Mouse (Mus musculus) hindbrain, embryonic 15.5 days (tissue): ENCODE results near the gene Cldn14. TPM values are rescaled to one million over a fixed set of nuclear protein-coding genes. Genes with fewer than 3 reads are reported as not detected.

Experiments
- ATAC-seq: fragments of 200-750 bp; cut with Nextera tagmentation; 2 replicates; pipeline ENCODE4 v1.8.0; 2017; ENCODE audit warnings: low read depth, moderate number of reproducible peaks, moderate TSS enrichment; ENCODE audit not compliant: low FRiP score
- H3K27ac ChIP-seq: fragments of 300-500 bp; sonication (generic); replicated peaks from 2 replicates; pipeline ENCODE4 v1.5.1; 2015; ENCODE audit warnings: mild to moderate bottlenecking, inconsistent platforms
- H3K27me3 ChIP-seq: fragments of 300-500 bp; sonication (generic); 2 replicates; pipeline ENCODE4 v1.6.1; 2015; ENCODE audit warnings: control low read depth, inconsistent platforms
- H3K36me3 ChIP-seq: fragments of 300-500 bp; sonication (generic); 2 replicates; pipeline ENCODE4 v1.6.1; 2015; ENCODE audit warnings: control low read depth, inconsistent platforms
- H3K4me1 ChIP-seq: fragments of 300-500 bp; sonication (generic); replicated peaks from 2 replicates; pipeline ENCODE4 v1.6.1; 2015; ENCODE audit warnings: control low read depth, inconsistent platforms
- H3K4me2 ChIP-seq: fragments of 300-500 bp; sonication (generic); 2 replicates; pipeline ENCODE4 v1.6.1; 2015; ENCODE audit warnings: moderate library complexity, mild to moderate bottlenecking, inconsistent platforms
- H3K4me3 ChIP-seq: fragments of 300-500 bp; sonication (generic); 2 replicates; pipeline ENCODE4 v1.5.1; 2015; ENCODE audit warnings: mild to moderate bottlenecking, inconsistent platforms
- H3K9ac ChIP-seq: fragments of 300-500 bp; sonication (generic); 2 replicates; pipeline ENCODE4 v1.6.1; 2015; ENCODE audit warnings: inconsistent platforms
- H3K9me3 ChIP-seq: fragments of 300-500 bp; sonication (generic); 2 replicates; pipeline ENCODE4 v1.6.1; 2016; ENCODE audit warnings: control low read depth, inconsistent platforms
- WGBS: fragments of 180-500 bp; shearing (Covaris S2); methylation state at CpG from one replicate; pipeline ENCODE4 v1.1.7; 2015; 5-methylcytosine and 5-hydroxymethylcytosine counted together
- polyA plus RNA-seq: library from polyadenylated mRNA; unstranded; fragments of >200 nt; fragmentation: Nextera tagmentation; extraction: Ambion mirVana; gene quantifications from 2 replicates; pipeline ENCODE4 v1.2.1, GENCODE M21; 2015

The Cldn14 gene
- polyA plus RNA-seq, 1 experiment from 2014 or later: not detected

DNA sequence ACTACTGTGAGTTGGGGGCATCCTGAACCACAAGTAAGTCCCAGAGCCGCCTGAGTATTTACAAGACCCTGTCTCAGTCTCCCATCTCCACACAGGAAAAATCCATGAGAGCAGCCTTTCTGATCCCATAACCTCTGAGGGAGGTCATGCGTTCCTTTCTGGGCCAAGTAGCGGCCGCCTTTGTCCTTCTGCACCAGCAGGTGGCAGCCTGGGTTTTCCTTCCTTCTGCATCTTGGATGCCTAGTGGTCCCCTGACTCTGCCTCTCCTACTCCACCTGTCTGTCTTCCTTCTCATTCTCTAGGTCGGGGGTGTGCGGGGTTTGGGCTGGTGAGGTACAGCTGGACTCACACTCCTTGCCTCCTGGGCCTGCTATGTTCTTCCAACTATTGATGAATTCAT, 105.6 kb downstream of the Cldn14 start:
- no peak overlapping the region for H3K9ac ChIP-seq
- no peak for ATAC-seq
- H3K27ac ChIP-seq: no peak overlapping the region
- H3K4me3 ChIP-seq: no peak overlapping the region
- H3K36me3 ChIP-seq: 0 out of 2 replicates have a peak, but pooled peaks cover 5% of the 10 kb centered on the region
- no peak overlapping the region for H3K4me2 ChIP-seq
- H3K27me3 ChIP-seq: no peaks in the 10 kb centered on the region
- H3K4me1 ChIP-seq: no peaks in the 10 kb centered on the region
- H3K9me3 ChIP-seq: no peaks in the 10 kb centered on the region
- 89% methylated on average over 6 of the region's 6 CpGs for WGBS

- 96% methylated on average over 5 of the region's 5 CpGs for WGBS
- no peak for ATAC-seq
- Histone ChIP-seq H3K4me2 (no peak overlapping the region), H3K4me1 (no peaks in the 10 kb centered on the region), H3K9ac (no peak overlapping the region), H3K4me3 (no peak overlapping the region), H3K27me3 (no peaks in the 10 kb centered on the region), H3K27ac (no peak overlapping the region), H3K36me3 (peaks cover 2% of the 10 kb centered on the region; the same call in 1 of the 2 replicates), H3K9me3 (no peaks in the 10 kb centered on the region)
Measured at GRCm38 (mm10) chr16:93893285-93893684, 115.4 kb downstream of the Cldn14 start.

DNA sequence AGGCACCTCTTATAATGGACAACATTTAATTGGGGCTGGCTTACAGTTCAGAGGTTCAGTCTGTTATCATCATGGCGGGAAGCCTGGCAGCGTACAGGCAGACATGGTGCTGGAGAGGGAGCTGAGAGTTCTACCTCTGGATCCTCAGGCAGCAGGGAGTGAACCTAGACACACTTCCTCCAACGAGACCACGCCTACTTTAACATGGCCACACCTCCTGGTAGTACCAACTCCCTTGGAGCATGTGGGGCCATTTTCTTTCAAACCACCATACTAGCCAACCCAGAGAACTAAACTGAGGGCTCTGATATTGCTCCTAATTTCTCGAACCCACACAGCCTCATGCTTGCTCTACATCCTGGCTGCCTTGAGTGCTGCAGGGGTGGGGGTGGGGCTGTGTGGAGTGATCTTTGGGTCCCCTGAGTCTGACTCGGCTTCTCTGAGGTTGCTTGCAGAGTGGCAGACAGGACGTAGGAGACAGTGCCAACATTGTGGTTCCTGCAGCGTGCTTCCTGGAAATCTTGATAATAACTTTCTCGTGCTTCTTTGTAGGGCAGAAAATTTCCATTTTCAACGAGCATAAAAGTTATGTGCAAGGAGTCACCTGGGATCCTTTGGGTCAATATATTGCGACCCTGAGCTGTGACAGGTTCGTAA, 117.6 kb downstream of the Cldn14 start:
- no peak for ATAC-seq
- 91% methylated on average over 12 of the region's 12 CpGs for WGBS
- H3K9me3 ChIP-seq: no peaks in the 10 kb centered on the region
- H3K36me3 ChIP-seq: peaks cover 2% of the 10 kb centered on the region; the same call in 1 of the 2 replicates
- H3K27ac ChIP-seq: no peak overlapping the region
- H3K9ac ChIP-seq: no peak overlapping the region
- H3K4me1 ChIP-seq: no peaks in the 10 kb centered on the region
- H3K27me3 ChIP-seq: no peaks in the 10 kb centered on the region
- H3K4me2 ChIP-seq: no peak overlapping the region
- H3K4me3 ChIP-seq: no peak overlapping the region

DNA sequence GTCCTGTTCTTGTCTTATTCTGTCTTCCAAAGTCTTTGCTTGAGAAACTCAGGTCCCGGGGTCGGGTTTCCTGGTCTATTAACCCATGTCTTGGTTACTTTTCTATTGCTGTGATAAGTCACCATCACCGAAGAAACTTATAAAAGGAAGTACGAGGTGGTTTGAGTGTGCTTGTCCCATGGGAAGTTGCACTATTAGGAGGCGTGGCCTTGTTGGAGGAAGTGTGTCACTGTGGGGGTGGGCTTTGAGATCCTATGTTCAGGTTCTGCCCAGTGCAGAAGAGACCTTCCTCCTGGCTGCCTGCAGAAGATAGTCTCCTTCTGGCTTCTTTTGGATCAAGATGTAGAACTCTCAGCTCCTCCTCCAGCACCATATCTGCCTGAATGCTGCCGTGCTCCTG, 120.2 kb downstream of the Cldn14 start:
- no peak overlapping the region for H3K27ac ChIP-seq
- no peak for ATAC-seq
- peaks cover 2% of the 10 kb centered on the region; the same call in 1 of the 2 replicates for H3K36me3 ChIP-seq
- H3K4me3 ChIP-seq: no peak overlapping the region
- H3K4me1 ChIP-seq: peaks cover 12% of the 10 kb centered on the region
- no peak overlapping the region for H3K4me2 ChIP-seq
- H3K27me3 ChIP-seq: no peaks in the 10 kb centered on the region
- H3K9ac ChIP-seq: no peak overlapping the region
- H3K9me3 ChIP-seq: no peaks in the 10 kb centered on the region
- WGBS: 92% methylated on average over 6 of the region's 6 CpGs

GRCm38 (mm10) chr16:93884722-93885113, 123.9 kb downstream of the Cldn14 start:
- Histone ChIP-seq H3K9ac (peak overlapping the region; percentile 50; the same call in 1 of the 2 replicates), H3K4me1 (peaks cover 16% of the 10 kb centered on the region), H3K27me3 (no peaks in the 10 kb centered on the region), H3K9me3 (no peaks in the 10 kb centered on the region), H3K27ac (no peak overlapping the region), H3K36me3 (peaks cover 2% of the 10 kb centered on the region; the same call in 1 of the 2 replicates), H3K4me2 (peak overlapping the region; percentile 93), H3K4me3 (peak overlapping the region; percentile 68)
- 48% methylated on average over 5 of the region's 5 CpGs for WGBS
- ATAC-seq: no peak

GRCm38 (mm10) chr16:93884086-93884721, 124.4 kb downstream of the Cldn14 start:
- Histone ChIP-seq H3K9ac (peak overlapping the region; percentile 50), H3K27ac (no peak overlapping the region), H3K4me2 (peak overlapping the region; percentile 93), H3K36me3 (no peaks in the 10 kb centered on the region), H3K4me1 (peaks cover 16% of the 10 kb centered on the region), H3K9me3 (no peaks in the 10 kb centered on the region), H3K4me3 (peak overlapping the region; percentile 68), H3K27me3 (no peaks in the 10 kb centered on the region)
- under 1% methylated on average over 42 of the region's 43 CpGs for WGBS
- no peak; the same call in 1 of the 2 replicates for ATAC-seq

- Histone ChIP-seq H3K27ac (peak within 1 kb of the TSS; percentile 35; the same call in 1 of the 2 replicates), H3K4me3 (peak within 1 kb of the TSS; percentile 68), H3K9me3 (no peaks in the 10 kb centered on the region), H3K4me1 (peaks cover 16% of the 10 kb centered on the region), H3K36me3 (no peaks in the 10 kb centered on the region), H3K27me3 (no peaks in the 10 kb centered on the region), H3K9ac (peak within 1 kb of the TSS; percentile 50), H3K4me2 (peak within 1 kb of the TSS; percentile 93)
- WGBS: under 1% methylated on average over 53 of the region's 54 CpGs
- peak; percentile 95 for ATAC-seq
Measured at GRCm38 (mm10) chr16:93883423-93884085, 125.1 kb downstream of the Cldn14 start, which contains the start of gene Chaf1b. Gene Chaf1b (plus strand): TSS chr16:93883901.

DNA sequence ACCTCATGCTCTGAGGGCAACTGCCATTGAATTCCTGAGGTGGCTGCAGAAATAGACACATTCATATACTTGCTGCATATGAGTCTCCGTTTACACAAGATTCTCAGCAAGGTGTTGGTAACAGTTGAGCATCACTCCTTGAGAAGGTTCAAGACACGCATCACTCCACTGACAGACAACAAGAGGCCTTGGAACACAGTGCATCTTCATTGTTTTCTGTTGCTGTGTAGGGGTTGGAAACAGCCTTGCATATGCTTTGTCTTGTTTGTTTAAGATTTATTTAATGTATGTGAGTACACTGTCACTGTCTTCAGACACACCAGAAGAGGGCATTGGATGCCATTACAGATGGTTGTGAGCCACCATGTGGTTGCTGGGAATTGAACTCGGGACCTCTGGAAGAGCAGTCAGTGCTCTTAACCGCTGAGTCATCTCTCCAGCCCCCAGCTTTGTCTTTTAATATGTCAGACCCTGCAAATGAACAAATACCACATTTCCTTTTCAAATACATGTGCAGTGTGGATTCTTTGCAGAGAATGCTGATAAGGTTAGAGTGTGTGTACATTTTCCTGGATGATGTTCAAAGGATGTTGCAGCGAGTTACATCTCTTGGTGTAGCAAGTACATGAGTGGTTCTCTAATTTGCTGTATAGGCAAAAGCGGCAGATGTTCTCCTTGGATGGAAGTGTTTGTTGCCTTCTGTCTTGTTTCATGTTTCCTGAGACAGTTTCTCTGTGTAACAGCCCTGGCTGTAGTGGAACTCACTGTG, 130.8 kb downstream of the Cldn14 start:
- H3K36me3 ChIP-seq: peaks cover 37% of the 10 kb centered on the region
- no peaks in the 10 kb centered on the region for H3K9me3 ChIP-seq
- H3K9ac ChIP-seq: no peak overlapping the region
- H3K4me1 ChIP-seq: no peaks in the 10 kb centered on the region
- H3K4me3 ChIP-seq: no peak overlapping the region
- ATAC-seq: no peak
- WGBS: 96% methylated on average over 6 of the region's 6 CpGs
- no peak overlapping the region for H3K4me2 ChIP-seq
- H3K27me3 ChIP-seq: no peaks in the 10 kb centered on the region
- H3K27ac ChIP-seq: no peak overlapping the region

GRCm38 (mm10) chr16:93874841-93875240, 133.8 kb downstream of the Cldn14 start:
- no peak overlapping the region for H3K4me2 ChIP-seq
- H3K4me1 ChIP-seq: no peaks in the 10 kb centered on the region
- peaks cover 65% of the 10 kb centered on the region for H3K36me3 ChIP-seq
- 95% methylated on average over 13 of the region's 13 CpGs for WGBS
- no peak overlapping the region for H3K27ac ChIP-seq
- no peak overlapping the region for H3K9ac ChIP-seq
- no peaks in the 10 kb centered on the region for H3K9me3 ChIP-seq
- no peak for ATAC-seq
- H3K27me3 ChIP-seq: no peaks in the 10 kb centered on the region
- H3K4me3 ChIP-seq: no peak overlapping the region
